Mouse (Mus musculus) heart, postnatal 14 days (tissue): ENCODE results near the gene Pter. TPM values are rescaled to one million over a fixed set of nuclear protein-coding genes. Genes with fewer than 3 reads are reported as not detected.

Experiments used
- DNase-seq, 2 experiments: peaks; one replicate each; pipeline ENCODE4 v3.0.0; 2021 to 2022
- intact Hi-C: fragments of 180-260 bp; cut with DNase I; formaldehyde crosslinking; loops from one replicate; pipeline ENCODE4 v1.15.1; 2025
- long read RNA-seq, 2 experiments: library from polyadenylated mRNA; stranded (forward); transcript quantifications; one replicate each; pipeline ENCODE4 v2.0.0; 2021
- total RNA-seq, 2 experiments: library from RNA; stranded (reverse); gene quantifications; 2 replicates each; pipeline ENCODE4 v1.2.3; 2021

Gene Pter
- 1 to 10 TPM; 5.1 to 5.8 TPM for total RNA-seq
- long read RNA-seq, experiment 1, transcript Pter-205 (6 exons, 1,232 nt): major isoform, 6 of 6 reads
- long read RNA-seq, experiment 1, partial matches to known transcripts: 0 of 6 reads
- long read RNA-seq, experiment 1, other reads (novel, unspliced or antisense): 0 of 6 reads
- long read RNA-seq, experiment 2, partial matches to known transcripts: 1 of 5 reads
- long read RNA-seq, experiment 2, other reads (novel, unspliced or antisense): 0 of 5 reads

DNA sequence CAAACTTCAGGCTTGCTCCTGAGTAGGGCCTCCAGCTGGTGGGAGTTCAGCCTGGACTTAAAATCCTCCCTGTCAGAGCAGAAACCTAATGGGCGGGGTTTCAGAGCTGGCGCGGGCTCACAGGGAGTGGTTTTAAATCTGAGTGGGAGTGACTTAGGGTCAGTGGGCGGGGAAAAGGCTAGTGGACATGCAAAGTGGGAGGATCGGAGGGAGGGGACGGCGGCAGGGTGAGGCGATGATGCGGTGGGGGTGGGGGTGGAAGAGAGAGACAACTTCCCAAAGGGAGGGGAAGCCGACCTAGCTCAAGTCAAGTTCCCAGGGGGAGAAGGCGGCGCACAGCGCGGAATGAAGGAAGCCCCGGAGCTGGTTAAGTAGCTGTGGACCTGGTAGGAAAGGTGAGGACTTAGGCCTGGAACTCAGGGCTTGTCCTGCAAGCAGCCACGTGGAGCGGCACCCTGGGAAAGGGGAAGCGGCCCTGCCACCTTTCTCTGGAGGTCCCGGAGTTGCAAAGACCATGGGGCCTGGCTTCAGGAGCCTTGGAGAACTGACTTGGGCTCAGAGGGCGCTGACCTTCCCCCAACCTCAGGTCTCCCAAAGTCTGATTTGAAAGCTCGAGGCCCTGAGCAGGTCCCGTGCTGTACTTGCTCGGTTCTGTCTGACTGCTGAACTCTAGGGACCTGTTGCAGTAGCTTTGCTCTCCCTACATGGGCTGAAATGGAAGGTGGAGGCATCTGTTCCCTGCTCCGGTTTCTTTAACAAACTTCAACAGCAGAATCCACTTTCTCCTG, at the start of gene Pter:
TSS of gene Pter (plus strand) at position 238 of the 788 bp plus-strand sequence.
- peak; percentile 87 to 90 for DNase-seq
- intact Hi-C loops: no loop called here

- DNase-seq: no peak
- intact Hi-C loops: no loop called here
These were observed 49.6 kb upstream of the Pter start for GRCm38 (mm10) chr2:12874232-12874631.

DNA sequence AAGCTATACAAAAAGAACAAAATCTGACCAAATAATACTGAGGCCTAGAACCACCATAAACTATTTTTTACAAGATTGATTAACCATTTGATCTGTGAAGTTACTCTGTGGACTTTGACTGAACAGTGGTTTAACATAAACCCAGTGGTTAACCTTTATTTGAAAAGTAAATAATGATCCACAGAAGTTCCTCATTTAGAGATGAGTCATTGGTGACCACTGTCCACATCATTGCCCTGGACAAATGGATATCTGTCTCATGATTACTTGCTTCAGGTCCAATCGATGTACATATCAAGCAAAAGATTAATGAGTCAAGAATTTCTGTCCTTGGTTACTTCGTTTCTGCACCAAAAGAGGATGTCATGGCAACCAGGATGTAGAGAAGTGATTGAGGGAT, 44.3 kb upstream of the Pter start:
- intact Hi-C loops: no loop called here

DNA sequence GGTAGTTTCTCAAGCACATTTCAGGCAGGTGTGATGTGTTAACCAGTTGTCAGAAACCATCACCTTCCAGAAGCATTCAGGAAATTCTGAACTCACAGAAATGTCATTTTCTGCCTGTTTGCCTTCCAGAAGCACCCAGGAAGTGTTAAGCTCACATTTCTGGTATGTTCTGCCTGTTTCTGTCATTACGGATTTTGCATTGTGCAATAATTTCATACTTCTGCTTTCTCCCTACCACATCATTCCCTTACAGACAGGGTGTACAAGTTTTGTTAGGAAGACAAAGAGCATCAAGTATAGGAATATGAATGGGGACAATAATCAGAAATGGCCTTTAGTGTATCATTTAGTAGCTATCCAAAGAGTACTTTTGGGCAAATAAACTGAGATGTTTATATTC, 42.8 kb upstream of the Pter start:
- intact Hi-C loops: no loop called here
- DNase-seq: no peak

More for the DNA sequence above, 44.3 kb upstream of the Pter start:
- no peak for DNase-seq

DNA sequence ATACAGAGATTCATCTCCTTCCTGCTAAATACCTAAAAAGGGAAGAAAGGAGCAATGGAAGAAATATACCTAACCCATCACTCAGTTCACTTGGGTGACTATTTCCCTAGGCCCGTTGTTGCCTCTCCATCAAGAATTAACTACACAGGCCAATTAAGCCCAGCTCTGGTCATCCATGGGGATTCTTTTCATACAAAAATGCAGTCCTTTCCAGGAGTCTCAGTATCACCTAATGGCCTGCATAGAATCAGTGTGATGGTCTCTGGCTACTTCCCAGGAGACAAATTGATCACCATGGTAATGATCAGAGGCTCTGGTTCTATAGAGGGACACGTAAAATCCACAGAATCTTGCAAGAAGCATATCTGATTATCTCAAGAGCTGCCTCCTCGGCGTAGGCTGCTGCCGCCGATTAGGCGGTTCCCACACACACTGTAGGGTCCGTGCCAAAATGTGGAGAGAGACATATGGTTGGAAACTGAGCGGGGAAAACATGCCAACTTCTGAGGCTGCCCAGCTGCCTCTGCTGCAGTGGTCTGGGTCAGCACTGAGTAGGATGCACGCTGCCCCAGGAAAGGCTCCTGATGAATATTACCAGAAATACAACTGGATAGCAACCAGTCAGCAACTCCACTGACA, 40.4 kb upstream of the Pter start:
- intact Hi-C loops: no loop called here
- DNase-seq: peak; percentile 3 to 4

- intact Hi-C loops: no loop called here
- DNase-seq: no peak
These were observed 36.8 kb upstream of the Pter start for GRCm38 (mm10) chr2:12887015-12887414.

GRCm38 (mm10) chr2:12905786-12906185, 18.1 kb upstream of the Pter start:
- DNase-seq: no peak
- intact Hi-C loops: no loop called here

DNA sequence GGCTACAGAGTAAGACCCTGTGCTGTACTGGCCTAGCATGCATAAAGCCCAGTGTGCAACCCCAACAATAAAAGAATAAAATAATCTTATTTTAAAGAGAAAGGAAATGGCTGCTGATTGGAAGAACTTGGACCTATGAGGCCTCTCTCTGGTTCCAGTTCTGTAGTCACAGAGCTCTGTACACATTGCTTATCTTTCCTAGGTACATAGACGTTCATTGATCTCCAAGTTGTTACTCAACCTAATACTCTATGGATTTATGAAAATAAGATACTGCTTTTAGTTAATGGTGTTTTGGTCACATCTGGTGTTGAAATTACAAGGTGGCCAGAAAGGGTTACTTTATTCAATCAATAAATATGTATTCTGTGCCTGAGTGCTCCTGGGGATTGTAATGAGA, 1.8 kb downstream of the Pter start:
- DNase-seq: no peak
- intact Hi-C loops: no loop called here

GRCm38 (mm10) chr2:12930338-12930737, 6.5 kb downstream of the Pter start:
- DNase-seq: no peak
- intact Hi-C loops: no loop called here

- intact Hi-C loops: no loop called here
- DNase-seq: no peak
These were observed 10.1 kb downstream of the Pter start for GRCm38 (mm10) chr2:12933905-12934304.

- DNase-seq: no peak
- intact Hi-C loops: no loop called here
These were observed 11.4 kb downstream of the Pter start for GRCm38 (mm10) chr2:12935286-12935685.

GRCm38 (mm10) chr2:12937461-12938217, 13.8 kb downstream of the Pter start:
- DNase-seq: no peak
- intact Hi-C loops: no loop called here

DNA sequence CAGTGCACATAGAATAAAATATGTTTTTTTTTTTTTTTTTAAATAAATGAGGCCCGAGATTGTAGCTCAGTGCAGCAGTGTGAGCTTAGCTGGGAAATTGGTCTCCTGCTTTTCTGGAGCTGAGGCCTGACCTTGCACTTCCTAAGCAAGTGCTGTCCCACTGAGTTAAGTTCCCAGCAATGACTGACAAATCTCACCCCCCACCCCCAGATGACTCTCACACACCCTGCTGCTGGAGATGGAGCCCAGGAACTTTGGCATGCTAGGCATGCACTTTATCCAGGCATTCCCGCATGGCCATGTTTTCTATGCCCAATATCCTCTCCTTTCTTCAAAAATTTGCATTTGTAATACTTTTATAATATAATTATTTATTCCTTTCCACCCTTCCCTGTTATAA, 14.8 kb downstream of the Pter start:
- no peak for DNase-seq
- intact Hi-C loops: no loop called here

GRCm38 (mm10) chr2:12956703-12957424, 33.0 kb downstream of the Pter start:
- no peak for DNase-seq
- intact Hi-C loops: no loop called here

DNA sequence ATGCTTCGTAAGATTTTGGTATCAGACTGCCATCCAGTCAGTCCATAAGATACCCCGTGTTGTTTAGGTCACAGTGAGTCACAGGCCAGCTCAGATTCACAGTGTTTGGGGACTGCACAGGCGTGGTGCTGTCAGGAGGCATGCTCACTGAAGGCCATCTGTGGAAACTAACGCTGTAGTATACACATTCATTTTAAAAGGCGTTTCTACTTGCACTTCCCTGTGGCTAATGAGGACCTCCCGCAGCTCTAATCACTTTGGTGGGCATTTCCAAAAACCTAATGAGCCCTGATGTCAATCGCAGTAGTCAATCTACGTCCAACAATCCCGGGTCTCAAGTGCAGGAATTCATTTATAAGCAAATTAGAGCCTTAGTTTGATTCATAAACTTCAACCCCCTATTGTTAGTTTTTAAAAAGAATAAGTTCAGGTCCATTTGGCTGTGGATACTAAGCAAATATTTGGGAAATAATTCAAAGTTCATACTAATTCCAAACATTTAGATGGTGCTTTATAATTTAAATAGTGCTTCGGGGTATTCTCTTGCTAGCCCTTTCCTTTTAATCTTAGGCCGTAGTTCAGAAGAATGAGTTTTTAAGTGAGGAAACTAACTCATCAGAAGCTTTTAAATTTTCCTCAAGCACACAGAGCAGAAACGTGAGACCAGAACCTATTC, 46.3 kb downstream of the Pter start:
- intact Hi-C loops: no loop called here
- no peak for DNase-seq

DNA sequence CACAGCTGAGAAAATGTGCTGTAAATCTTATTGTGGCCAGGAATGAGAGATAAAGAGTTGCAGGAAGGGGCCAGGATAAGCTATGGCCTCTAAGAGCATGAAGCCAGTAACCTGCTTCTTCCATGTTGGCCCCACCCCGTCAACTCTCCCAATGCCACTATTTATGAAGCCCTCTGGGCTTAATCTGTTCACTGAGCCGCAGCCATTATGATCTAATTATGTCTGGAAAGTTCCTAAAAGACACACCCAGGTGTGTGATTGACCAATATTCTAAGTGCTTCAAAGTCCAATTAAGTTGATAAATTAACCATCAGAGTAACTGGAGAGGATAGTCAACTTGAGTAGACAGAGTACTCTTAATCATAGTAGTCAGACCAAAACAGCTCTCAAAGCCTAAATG, 49.9 kb downstream of the Pter start:
- intact Hi-C loops: no loop called here
- DNase-seq: no peak

DNA sequence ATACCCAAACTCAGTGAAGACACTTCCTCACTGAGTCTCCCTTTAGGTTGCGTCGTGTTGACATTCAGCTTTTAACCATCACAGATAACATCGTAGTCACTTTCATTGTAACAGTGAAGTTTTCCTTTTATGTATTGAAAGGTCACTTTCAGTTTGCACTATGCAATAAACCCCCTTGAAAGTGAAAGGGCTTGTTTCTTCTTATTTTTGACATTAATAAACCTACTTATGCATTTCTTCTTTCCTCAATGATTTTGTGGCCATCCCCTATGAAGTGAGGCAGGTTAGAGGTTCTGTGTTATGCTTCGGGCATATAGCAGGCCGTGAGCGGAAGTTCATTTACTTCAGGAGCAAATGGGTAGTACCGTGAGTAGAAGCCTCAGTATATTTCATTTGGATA, 53.5 kb downstream of the Pter start:
- intact Hi-C loops: no loop called here
- no peak for DNase-seq

DNA sequence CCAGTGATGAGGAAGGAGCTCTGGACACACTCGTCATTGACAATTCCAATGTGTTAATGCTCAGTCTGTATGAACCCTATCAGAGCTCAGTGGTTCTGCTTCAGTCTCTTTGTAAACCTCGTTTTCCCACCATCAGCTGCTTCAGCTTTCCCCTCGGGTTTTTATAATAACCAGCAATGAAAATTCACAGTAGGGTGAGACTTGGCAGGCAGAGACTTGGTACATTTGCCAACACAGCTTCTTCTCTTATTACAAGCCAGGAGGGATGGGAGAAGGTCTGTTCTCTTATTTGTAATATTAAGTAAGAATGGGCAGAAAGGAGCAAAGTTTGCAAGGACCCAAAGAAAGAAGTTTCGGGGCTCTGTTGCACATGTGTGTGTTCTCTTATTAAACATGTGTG, 54.9 kb downstream of the Pter start:
- no peak for DNase-seq
- intact Hi-C loops: no loop called here

DNA sequence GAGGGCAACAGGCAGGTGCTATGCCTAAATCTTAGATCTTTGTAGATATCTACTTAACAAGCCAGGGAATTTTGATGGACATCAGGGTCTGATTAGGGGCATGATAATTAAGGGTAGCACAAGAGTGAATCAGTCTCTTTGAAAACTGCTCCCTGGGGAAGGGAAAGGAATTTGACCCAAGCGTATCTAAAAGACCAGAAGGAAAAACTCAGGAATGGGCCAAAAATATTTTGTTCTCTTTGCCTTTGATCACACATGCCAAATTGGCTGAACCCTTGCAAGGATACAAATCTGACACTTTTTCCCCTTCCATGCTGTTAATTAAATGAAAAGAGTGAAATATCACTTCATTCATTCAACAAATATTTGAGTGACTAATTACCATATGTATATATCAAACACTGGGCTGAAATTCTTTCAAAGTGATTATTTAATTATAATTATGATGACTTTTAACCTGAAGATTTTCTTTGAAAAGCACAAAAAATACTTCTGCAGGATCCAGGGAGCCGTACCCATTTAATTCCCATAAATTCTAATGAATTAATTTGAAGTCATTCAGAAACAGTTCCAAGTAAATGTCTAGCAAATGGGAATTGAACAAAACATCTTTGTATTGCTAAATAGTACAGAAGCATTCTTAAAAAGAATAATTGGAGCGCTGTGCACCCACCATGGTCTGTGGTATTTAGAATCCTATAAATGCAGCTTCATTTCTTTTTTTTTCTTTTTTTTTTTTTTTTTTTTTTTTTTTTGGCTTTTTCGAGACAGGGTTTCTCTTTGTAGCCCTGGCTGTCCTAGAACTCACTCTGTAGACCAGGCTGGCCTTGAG, 61.3 kb downstream of the Pter start:
- no peak for DNase-seq
- intact Hi-C loops: no loop called here
